Mouse (Mus musculus) urinary bladder, postnatal 36 days (tissue): ENCODE measurements at regions not wholly inside any gene's neighbourhood (a gene's known extent, or its start where the extent isn't known, plus 50 kb on each side); places are given as distances from the start of the nearest gene placed in this dataset.

Experiments used
- DNase-seq, 2 experiments: peaks; one replicate each; pipeline ENCODE4 v3.0.0; 2022; ENCODE audit warnings: low spot score in 2 of 2, mixed read lengths in 1 of 2

GRCm38 (mm10) chr15:67902982-67903381, 1402.3 kb upstream of the Lrrc6 start:
- DNase-seq, result peak in 1 of 2 experiments; percentile 7

GRCm38 (mm10) chr15:67901191-67901601, 1400.5 kb upstream of the Lrrc6 start:
- peak in 1 of 2 experiments; percentile 28 for DNase-seq

GRCm38 (mm10) chr15:67899772-67900171, 1399.1 kb upstream of the Lrrc6 start:
- no peak for DNase-seq

GRCm38 (mm10) chr15:67898959-67899403, 1398.3 kb upstream of the Lrrc6 start:
- peak; percentile 7 to 72 for DNase-seq

- no peak for DNase-seq
Measured at GRCm38 (mm10) chr15:67892066-67892465, 1391.4 kb upstream of the Lrrc6 start.

- no peak for DNase-seq
Measured at GRCm38 (mm10) chr15:67890612-67891304, 1390.0 kb upstream of the Lrrc6 start.

GRCm38 (mm10) chr15:67888548-67888947, 1387.8 kb upstream of the Lrrc6 start:
- DNase-seq, result no peak

GRCm38 (mm10) chr15:67855291-67855690, 1354.6 kb upstream of the Lrrc6 start:
- no peak for DNase-seq

GRCm38 (mm10) chr15:67850118-67850517, 1349.4 kb upstream of the Lrrc6 start:
- no peak for DNase-seq

- no peak for DNase-seq
Measured at GRCm38 (mm10) chr15:67845707-67846106, 1345.0 kb upstream of the Lrrc6 start.

GRCm38 (mm10) chr15:67840671-67841070, 1340.0 kb upstream of the Lrrc6 start:
- no peak for DNase-seq

GRCm38 (mm10) chr15:67825796-67826484, 1325.2 kb upstream of the Lrrc6 start:
- no peak for DNase-seq

- no peak for DNase-seq
Measured at GRCm38 (mm10) chr15:67823226-67823625, 1322.5 kb upstream of the Lrrc6 start.

GRCm38 (mm10) chr15:67799871-67800270, 1299.2 kb upstream of the Lrrc6 start:
- DNase-seq, result no peak

- DNase-seq, result no peak
Measured at GRCm38 (mm10) chr15:67795578-67795977, 1294.9 kb upstream of the Lrrc6 start.

GRCm38 (mm10) chr15:67792822-67793221, 1292.1 kb upstream of the Lrrc6 start:
- no peak for DNase-seq

GRCm38 (mm10) chr15:67788587-67788986, 1287.9 kb upstream of the Lrrc6 start:
- DNase-seq, result no peak

GRCm38 (mm10) chr15:67785583-67785982, 1284.9 kb upstream of the Lrrc6 start:
- DNase-seq, result no peak

GRCm38 (mm10) chr15:67783754-67784153, 1283.0 kb upstream of the Lrrc6 start:
- DNase-seq, result no peak

GRCm38 (mm10) chr15:67782505-67782904, 1281.8 kb upstream of the Lrrc6 start:
- no peak for DNase-seq

- no peak for DNase-seq
Measured at GRCm38 (mm10) chr15:67780856-67781255, 1280.1 kb upstream of the Lrrc6 start.

GRCm38 (mm10) chr15:67767624-67768023, 1266.9 kb upstream of the Lrrc6 start:
- no peak for DNase-seq

GRCm38 (mm10) chr15:67759221-67759620, 1258.5 kb upstream of the Lrrc6 start:
- peak in 1 of 2 experiments; percentile 25 for DNase-seq
